Mouse (Mus musculus): ENCODE measurements around the gene Cul5. TPM values are rescaled to one million over a fixed set of nuclear protein-coding genes. Genes with fewer than 3 reads are reported as not detected.

Cul5 gene
- polyA plus RNA-seq (2012) = 4.3 and 5.1 TPM in 2 replicates

DNA sequence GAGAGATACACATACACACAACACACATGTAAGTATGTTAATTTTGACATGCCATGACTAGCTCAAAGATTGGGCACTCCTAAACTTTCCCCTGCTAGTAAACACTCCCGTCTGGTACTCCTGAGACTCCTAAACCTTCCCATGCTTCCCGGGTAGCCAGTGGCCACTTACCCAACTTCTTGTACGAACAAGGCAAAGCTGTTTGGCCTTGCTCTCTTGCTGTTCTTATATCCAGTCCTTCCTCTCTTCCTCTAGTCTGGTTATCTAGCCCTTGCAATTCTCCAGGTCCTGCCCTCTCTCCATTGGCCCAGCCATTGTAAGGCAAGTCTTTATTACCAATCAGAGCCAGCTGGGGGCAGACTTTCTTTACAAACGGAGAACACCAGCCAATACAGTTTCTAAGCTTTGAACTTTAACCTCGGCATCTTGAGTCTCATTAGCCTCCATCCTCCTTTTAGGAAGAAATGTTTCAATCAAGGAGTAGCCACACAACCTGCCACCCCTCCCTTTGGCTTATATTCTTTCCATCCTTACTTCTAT, at the start of gene Cul5:
Gene Cul5 (minus strand): TSS at position 335 of the 540 bp plus-strand sequence.

DNA sequence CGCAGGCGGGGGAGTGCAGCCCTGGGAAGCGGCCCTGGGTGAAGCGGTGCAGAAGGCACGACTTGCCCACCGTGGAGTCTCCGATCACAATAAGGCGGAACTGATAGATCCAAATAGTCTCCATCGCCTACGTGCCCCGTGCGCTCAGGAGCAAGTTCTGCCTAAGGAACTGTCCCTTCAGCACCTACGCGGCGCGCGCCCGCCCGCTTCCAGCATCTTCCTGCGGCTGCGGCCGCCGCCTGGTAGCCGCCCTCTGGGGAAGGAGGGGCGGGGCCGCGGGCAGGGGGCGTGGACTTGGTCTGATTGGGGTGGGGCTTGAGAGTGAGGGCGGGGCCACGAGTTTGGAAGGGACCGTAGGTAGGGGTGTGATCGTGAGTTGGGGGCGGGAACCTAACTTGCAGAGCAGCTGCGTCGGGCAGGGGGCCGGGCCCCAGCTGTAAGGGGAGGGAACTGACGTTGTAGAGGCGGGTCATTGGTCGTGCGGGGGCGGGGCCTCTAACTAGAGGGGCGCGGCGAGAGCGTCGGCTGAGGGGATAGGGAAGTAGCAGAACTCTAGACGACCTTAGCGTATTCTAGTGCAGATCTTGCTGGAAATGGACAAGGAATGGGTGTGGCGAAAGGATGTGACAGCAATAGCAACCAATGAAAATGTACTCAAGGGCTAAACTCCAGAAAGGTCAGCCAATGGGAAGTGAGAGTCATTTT, 36.3 kb upstream of the Cul5 start, which contains the start of gene Rab39:
Gene Rab39 (minus strand): TSS at position 241 of the 705 bp plus-strand sequence.

DNA sequence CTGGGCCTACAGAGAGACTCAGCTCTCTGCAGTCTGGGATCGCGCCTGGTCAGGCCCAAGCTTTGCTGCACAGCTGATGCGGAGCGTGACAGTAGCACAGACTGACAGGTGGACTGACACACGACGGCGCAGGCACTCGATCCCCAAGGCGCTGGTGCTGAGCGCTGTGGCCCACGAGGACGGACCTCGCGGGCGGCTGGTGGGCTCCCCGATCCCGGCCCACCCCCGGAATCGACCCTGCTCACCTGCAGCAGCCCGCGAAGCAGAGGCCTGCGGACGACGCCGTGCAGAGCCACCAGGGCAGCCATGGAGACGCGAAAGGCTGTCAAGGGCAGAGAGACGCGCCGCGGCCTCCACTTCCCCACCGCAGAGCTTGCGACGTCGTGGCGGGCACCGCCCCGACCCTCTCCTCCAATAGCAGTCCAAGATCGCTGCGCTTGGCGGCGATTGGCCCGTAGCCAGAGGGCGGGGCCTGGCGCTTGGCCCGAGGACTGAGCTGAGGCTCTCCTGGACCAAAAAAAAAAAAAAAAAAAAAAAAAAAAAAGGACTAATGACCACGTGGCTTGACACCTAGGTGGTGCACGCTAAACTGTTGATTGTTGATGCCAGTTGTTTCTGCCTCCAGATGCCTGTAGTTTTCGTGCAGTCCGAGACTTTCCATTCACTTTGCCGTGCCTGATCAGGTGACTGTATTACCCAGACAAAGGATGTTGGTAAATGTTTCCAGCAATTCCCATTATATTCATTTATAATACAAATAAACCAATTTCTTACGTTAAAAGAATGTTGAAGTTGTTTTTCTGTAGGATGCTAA, 59.6 kb downstream of the Cul5 start, which contains the start of gene Acat1:
Gene Acat1 (minus strand): TSS at position 415 of the 814 bp plus-strand sequence.

Other genes starting within 250 kb of the Cul5 start
- gene Atm, start 133.3 kb downstream of the Cul5 start, polyA plus RNA-seq (2012) = 0.67 and 2.0 TPM in 2 replicates
- gene Npat, start 133.0 kb downstream of the Cul5 start, polyA plus RNA-seq (2012) = 0.86 and 1.5 TPM in 2 replicates
- 124 and 172 TPM in 2 replicates for gene Acat1, start 59.6 kb downstream of the Cul5 start, polyA plus RNA-seq (2012)
- gene Rab39, start 36.2 kb upstream of the Cul5 start, polyA plus RNA-seq (2012) = 0.09 and 0.16 TPM in 2 replicates
- gene Slc35f2, start 101.5 kb upstream of the Cul5 start, polyA plus RNA-seq (2012) = 1.2 and 1.8 TPM in 2 replicates
- gene Sln, start 180.2 kb upstream of the Cul5 start, polyA plus RNA-seq (2012) = not detected in 2 replicates

Data from megakaryocyte-erythroid progenitor cell, adult 5 weeks (primary cell).